Mouse (Mus musculus): ENCODE measurements at regions not wholly inside any gene's neighbourhood (a gene's known extent, or its start where the extent isn't known, plus 50 kb on each side); places are given as distances from the start of the nearest gene placed in this dataset.

GRCm38 (mm10) chr3:102574320-102574719 lies 104.6 kb downstream of the Ngf start:
- Histone ChIP-seq H3K4me1 (peaks cover 6% of the 10 kb centered on the region; the same call in 1 of the 2 replicates), H3K4me2 (replicated peaks) (no peak overlapping the region), H3K4me3 (replicated peaks) (no peak overlapping the region), H3K27ac (replicated peaks) (no peak overlapping the region), H3K36me3 (no peaks in the 10 kb centered on the region), H3K9me3 (replicated peaks) (no peaks in the 10 kb centered on the region), H3K27me3 (no peaks in the 10 kb centered on the region), H3K9ac (no peak overlapping the region)
- ATAC-seq (ENCODE audit: insufficient number of reproducible peaks, low FRiP score, low TSS enrichment, low read depth) = no peak
- 87% methylated on average over 2 of the region's 2 CpGs for WGBS

GRCm38 (mm10) chr3:102576896-102577295 lies 107.2 kb downstream of the Ngf start:
- peaks cover 6% of the 10 kb centered on the region; the same call in 1 of the 2 replicates for H3K4me1 ChIP-seq
- no peaks in the 10 kb centered on the region for H3K9me3 ChIP-seq (replicated peaks)
- no peaks in the 10 kb centered on the region for H3K36me3 ChIP-seq
- H3K9ac ChIP-seq = no peak overlapping the region
- H3K4me2 ChIP-seq (replicated peaks) = no peak overlapping the region
- ATAC-seq (ENCODE audit: insufficient number of reproducible peaks, low FRiP score, low TSS enrichment, low read depth) = no peak
- H3K27ac ChIP-seq (replicated peaks) = no peak overlapping the region
- no peaks in the 10 kb centered on the region for H3K27me3 ChIP-seq
- 89% methylated on average over 2 of the region's 2 CpGs for WGBS
- H3K4me3 ChIP-seq (replicated peaks) = no peak overlapping the region

DNA sequence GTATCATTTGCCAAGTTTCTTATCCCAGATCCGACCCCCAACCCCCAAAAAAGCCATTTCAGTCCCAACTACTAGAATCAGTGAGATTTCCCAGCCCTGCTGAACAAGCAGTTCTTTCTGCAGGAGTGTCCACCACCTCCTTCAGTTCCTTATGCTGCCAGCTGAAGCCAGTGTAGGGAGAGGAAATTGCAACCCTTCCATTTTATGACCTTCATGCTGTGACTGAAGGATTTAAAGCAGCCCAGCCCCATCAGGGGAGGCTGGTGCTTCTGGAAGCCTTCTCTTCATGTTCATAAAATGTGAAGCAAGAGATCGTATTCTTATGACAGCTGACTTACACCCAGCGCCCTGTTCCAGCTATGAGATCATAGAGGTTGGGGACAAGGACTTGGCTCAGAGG lies 112.1 kb downstream of the Ngf start:
- Histone ChIP-seq H3K4me2 (replicated peaks) (no peak overlapping the region), H3K9me3 (replicated peaks) (no peaks in the 10 kb centered on the region), H3K4me1 (peaks cover 6% of the 10 kb centered on the region; the same call in 1 of the 2 replicates), H3K9ac (no peak overlapping the region), H3K27ac (replicated peaks) (no peak overlapping the region), H3K4me3 (replicated peaks) (no peak overlapping the region), H3K27me3 (no peaks in the 10 kb centered on the region), H3K36me3 (no peaks in the 10 kb centered on the region)
- 79% methylated on average over 3 of the region's 3 CpGs for WGBS
- no peak for ATAC-seq (ENCODE audit: insufficient number of reproducible peaks, low FRiP score, low TSS enrichment, low read depth)

- Histone ChIP-seq H3K27me3 (no peaks in the 10 kb centered on the region), H3K4me2 (replicated peaks) (no peak overlapping the region), H3K9ac (no peak overlapping the region), H3K36me3 (no peaks in the 10 kb centered on the region), H3K4me3 (replicated peaks) (no peak overlapping the region), H3K4me1 (no peaks in the 10 kb centered on the region), H3K9me3 (replicated peaks) (no peaks in the 10 kb centered on the region), H3K27ac (replicated peaks) (no peak overlapping the region)
- WGBS = 77% methylated on average over 2 of the region's 2 CpGs
- ATAC-seq (ENCODE audit: insufficient number of reproducible peaks, low FRiP score, low TSS enrichment, low read depth) = no peak
Measured at GRCm38 (mm10) chr3:102585136-102585535, 115.4 kb downstream of the Ngf start.

- no peak overlapping the region for H3K27ac ChIP-seq (replicated peaks)
- H3K4me1 ChIP-seq = no peaks in the 10 kb centered on the region
- H3K27me3 ChIP-seq = no peaks in the 10 kb centered on the region
- H3K4me3 ChIP-seq (replicated peaks) = no peak overlapping the region
- no peak for ATAC-seq (ENCODE audit: insufficient number of reproducible peaks, low FRiP score, low TSS enrichment, low read depth)
- no peaks in the 10 kb centered on the region for H3K9me3 ChIP-seq (replicated peaks)
- 46% methylated on average over 5 of the region's 5 CpGs for WGBS
- no peak overlapping the region for H3K9ac ChIP-seq
- H3K4me2 ChIP-seq (replicated peaks) = no peak overlapping the region
- no peaks in the 10 kb centered on the region for H3K36me3 ChIP-seq
Measured at GRCm38 (mm10) chr3:102586221-102586620, 116.5 kb downstream of the Ngf start.

- WGBS = 81% methylated on average over 7 of the region's 7 CpGs
- Histone ChIP-seq H3K36me3 (no peaks in the 10 kb centered on the region), H3K9ac (no peak overlapping the region), H3K27ac (replicated peaks) (no peak overlapping the region), H3K4me3 (replicated peaks) (no peak overlapping the region), H3K9me3 (replicated peaks) (no peaks in the 10 kb centered on the region), H3K4me1 (peaks cover 6% of the 10 kb centered on the region), H3K27me3 (no peaks in the 10 kb centered on the region), H3K4me2 (replicated peaks) (no peak overlapping the region)
- ATAC-seq (ENCODE audit: insufficient number of reproducible peaks, low FRiP score, low TSS enrichment, low read depth) = no peak
Measured at GRCm38 (mm10) chr3:102592041-102592440, 122.3 kb downstream of the Ngf start.

DNA sequence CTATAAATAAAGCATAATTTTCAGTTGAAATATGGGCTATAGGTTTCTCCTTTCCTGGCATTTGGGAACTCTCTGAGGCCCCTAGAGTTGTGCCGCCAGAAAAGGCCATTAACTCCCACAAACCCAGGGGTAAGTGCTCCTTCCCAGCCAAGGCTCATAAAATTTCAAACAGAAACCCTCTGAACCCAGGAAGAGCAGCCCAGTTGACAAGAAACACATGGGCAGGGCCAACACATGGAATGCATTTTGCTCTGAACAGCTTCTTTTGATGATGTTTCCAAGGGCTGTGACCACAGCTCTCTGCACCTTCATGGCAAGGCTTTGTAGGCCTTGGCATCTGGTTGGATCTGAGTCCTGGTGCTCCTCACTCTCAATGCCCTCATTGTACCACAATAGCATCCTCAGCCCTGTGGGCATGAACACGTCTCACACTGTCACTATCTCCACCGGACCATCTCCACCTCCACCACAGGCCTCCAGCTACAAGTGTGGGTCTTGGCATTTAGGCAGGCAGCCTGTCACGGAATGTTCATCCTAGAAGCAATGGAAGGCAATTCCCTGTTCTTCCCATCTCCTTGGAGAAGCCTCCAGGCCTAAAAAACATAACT lies 127.3 kb downstream of the Ngf start:
- H3K4me3 ChIP-seq (replicated peaks) = no peak overlapping the region
- peak overlapping the region; percentile 40 for H3K27ac ChIP-seq (replicated peaks)
- no peaks in the 10 kb centered on the region for H3K36me3 ChIP-seq
- H3K4me2 ChIP-seq (replicated peaks) = no peak overlapping the region
- peaks cover 22% of the 10 kb centered on the region for H3K4me1 ChIP-seq
- WGBS = 35% methylated on average over 4 of the region's 4 CpGs
- peak; percentile 51 for ATAC-seq (ENCODE audit: insufficient number of reproducible peaks, low FRiP score, low TSS enrichment, low read depth)
- no peak overlapping the region for H3K9ac ChIP-seq
- H3K9me3 ChIP-seq (replicated peaks) = no peaks in the 10 kb centered on the region
- H3K27me3 ChIP-seq = no peaks in the 10 kb centered on the region

DNA sequence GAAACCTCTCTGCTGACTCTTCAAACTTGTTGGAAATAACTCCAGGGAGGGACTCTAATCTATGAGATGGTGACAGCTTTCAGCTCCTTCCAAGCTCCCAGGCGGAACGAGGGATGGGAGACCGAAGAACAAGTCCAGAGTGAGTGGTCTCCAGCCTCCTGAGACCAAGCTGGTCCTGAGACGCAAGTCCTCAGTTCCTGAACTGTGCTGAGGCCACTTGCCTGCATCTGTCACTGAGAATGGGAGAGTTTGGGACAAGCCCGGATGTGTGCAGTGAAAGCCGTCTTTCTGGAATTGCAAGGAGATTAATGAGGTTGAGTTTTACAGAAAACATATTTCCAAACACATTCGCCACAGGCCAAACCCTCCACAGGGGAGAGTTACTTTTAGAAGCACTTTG lies 129.3 kb downstream of the Ngf start:
- Histone ChIP-seq H3K27me3 (no peaks in the 10 kb centered on the region), H3K9me3 (replicated peaks) (no peaks in the 10 kb centered on the region), H3K36me3 (no peaks in the 10 kb centered on the region), H3K4me2 (replicated peaks) (peak overlapping the region; percentile 24; the same call in 1 of the 2 replicates), H3K4me1 (peaks cover 35% of the 10 kb centered on the region), H3K4me3 (replicated peaks) (no peak overlapping the region), H3K27ac (replicated peaks) (peak overlapping the region; percentile 85), H3K9ac (no peak overlapping the region)
- 56% methylated on average over 7 of the region's 7 CpGs for WGBS
- no peak for ATAC-seq (ENCODE audit: insufficient number of reproducible peaks, low FRiP score, low TSS enrichment, low read depth)

- Histone ChIP-seq H3K27ac (replicated peaks) (peak overlapping the region; percentile 73), H3K27me3 (no peaks in the 10 kb centered on the region), H3K4me3 (replicated peaks) (no peak overlapping the region), H3K9ac (no peak overlapping the region), H3K4me2 (replicated peaks) (no peak overlapping the region), H3K36me3 (no peaks in the 10 kb centered on the region), H3K9me3 (replicated peaks) (no peaks in the 10 kb centered on the region), H3K4me1 (peaks cover 23% of the 10 kb centered on the region)
- 60% methylated on average over 13 of the region's 13 CpGs for WGBS
- ATAC-seq (ENCODE audit: insufficient number of reproducible peaks, low FRiP score, low TSS enrichment, low read depth) = peak; percentile 24; the same call in 1 of the 2 replicates
Measured at GRCm38 (mm10) chr3:102602766-102603165, 131.6 kb upstream of the Tspan2 start.

DNA sequence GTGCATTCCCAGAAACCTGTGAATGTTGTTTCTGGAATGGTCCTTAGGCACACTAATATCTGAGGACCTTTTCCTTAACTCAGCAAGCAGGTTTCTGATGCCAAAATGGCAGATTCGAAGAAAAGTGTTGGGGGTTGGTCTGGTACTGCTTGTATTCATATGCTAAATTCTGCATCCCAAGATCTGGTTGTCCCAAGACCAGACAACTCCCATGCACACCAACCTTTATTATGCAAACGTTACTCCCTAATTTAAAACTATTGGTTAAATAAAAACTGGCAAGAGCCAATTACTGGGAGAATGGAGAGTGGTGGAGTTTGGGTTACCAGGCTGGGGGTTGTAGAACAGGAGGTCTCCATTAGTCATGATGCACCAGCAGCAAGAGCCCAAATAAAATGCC lies 129.0 kb upstream of the Tspan2 start:
- H3K9me3 ChIP-seq (replicated peaks) = no peaks in the 10 kb centered on the region
- H3K27me3 ChIP-seq = no peaks in the 10 kb centered on the region
- H3K4me1 ChIP-seq = peaks cover 13% of the 10 kb centered on the region; the same call in 1 of the 2 replicates
- 68% methylated on average over 2 of the region's 2 CpGs for WGBS
- H3K36me3 ChIP-seq = no peaks in the 10 kb centered on the region
- no peak overlapping the region for H3K4me2 ChIP-seq (replicated peaks)
- no peak for ATAC-seq (ENCODE audit: insufficient number of reproducible peaks, low FRiP score, low TSS enrichment, low read depth)
- H3K27ac ChIP-seq (replicated peaks) = no peak overlapping the region
- H3K4me3 ChIP-seq (replicated peaks) = no peak overlapping the region
- H3K9ac ChIP-seq = no peak overlapping the region

GRCm38 (mm10) chr3:102610970-102611369 lies 123.4 kb upstream of the Tspan2 start:
- no peaks in the 10 kb centered on the region for H3K9me3 ChIP-seq (replicated peaks)
- no peak overlapping the region for H3K4me3 ChIP-seq (replicated peaks)
- H3K9ac ChIP-seq = no peak overlapping the region
- H3K4me2 ChIP-seq (replicated peaks) = no peak overlapping the region
- no peak for ATAC-seq (ENCODE audit: insufficient number of reproducible peaks, low FRiP score, low TSS enrichment, low read depth)
- no peak overlapping the region for H3K27ac ChIP-seq (replicated peaks)
- no peaks in the 10 kb centered on the region for H3K36me3 ChIP-seq
- H3K27me3 ChIP-seq = no peaks in the 10 kb centered on the region
- WGBS = 20% methylated on average over 5 of the region's 5 CpGs
- H3K4me1 ChIP-seq = peaks cover 10% of the 10 kb centered on the region
